Mouse (Mus musculus): ENCODE data around the gene Them4.

DNA sequence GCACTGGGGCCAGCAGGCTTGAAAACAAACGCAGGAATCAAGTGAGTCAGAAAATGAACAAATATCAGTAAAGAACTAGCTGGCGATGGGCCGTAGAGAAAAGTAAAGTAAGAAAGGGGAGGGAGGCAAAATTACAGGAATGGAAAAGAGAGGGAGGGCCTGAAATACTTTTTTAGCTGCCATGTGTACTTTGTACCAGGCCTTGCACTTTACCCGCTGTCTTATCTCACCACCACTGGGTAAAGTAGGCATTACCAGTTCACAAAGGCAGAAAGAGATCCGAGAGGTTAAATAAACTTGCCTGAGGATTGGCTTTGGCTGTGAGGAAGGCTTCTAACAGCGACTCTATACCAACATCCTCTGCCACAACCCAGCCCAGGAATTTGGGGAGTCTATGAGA is 57.6 kb downstream of the Them4 start:
- TF ChIP-seq POLR2A (IDR thresholded peaks at IDR 0.05; ENCODE audit: borderline replicate concordance, extremely low read depth, insufficient read depth, insufficient read length, poor library complexity, severe bottlenecking) (no peak), CTCF (IDR thresholded peaks at IDR 0.05; ENCODE audit: borderline replicate concordance, extremely low read depth, insufficient read depth, insufficient read length) (no peak)
